ENCODE assay signal across 9 mouse cellular contexts in the genomic region with DNA sequence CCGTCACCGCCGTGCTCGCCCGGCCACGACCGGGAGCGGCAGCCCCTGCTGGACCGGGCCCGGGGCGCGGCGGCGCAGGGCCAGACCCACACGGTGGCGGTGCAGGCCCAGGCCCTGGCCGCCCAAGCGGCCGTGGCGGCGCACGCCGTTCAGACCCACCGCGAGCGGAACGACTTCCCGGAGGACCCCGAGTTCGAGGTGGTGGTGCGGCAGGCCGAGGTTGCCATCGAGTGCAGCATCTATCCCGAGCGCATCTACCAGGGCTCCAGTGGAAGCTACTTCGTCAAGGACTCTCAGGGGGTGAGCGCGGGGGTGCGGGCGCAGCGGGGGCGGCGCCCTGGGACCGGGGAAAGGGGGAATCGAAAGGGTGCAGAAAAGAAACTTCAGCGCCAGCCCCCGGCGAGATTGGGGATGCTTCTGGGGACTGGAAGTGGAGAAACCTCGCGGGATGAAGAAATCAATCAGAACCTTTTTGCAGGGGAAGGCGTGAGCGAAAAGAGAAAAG. TPM values are rescaled to one million over a fixed set of nuclear protein-coding genes. Genes with fewer than 3 reads are reported as not detected.
DNase-seq lines count a peak whose midpoint lies in the region; ATAC-seq and TF ChIP-seq lines count a peak whose summit lies in the region.
"Had no signal": no experiment of that assay in that cellular context is flagged by ENCODE, and none has a peak within 500 bp of the region (broad histone marks: within the 10 kb centered on the region; RNA-seq: fewer than 3 reads in every experiment).

No protein-coding gene starts in this region.

- peaks cover 7% of the 10 kb centered on the region; the same call in 1 of the 2 replicates for H3K36me3 ChIP-seq in kidney, embryonic 16.5 days (ENCODE audit: insufficient read depth, low read length)
- H3K36me3 ChIP-seq in G1E (replicated peaks) = peaks cover 31% of the 10 kb centered on the region
- peaks cover 14% of the 10 kb centered on the region; the same call in 1 of the 2 replicates for H3K36me3 ChIP-seq in embryonic facial prominence, embryonic 13.5 days
- peaks cover 25% of the 10 kb centered on the region for H3K36me3 ChIP-seq in limb, embryonic 10.5 days
- H3K36me3 ChIP-seq in midbrain, postnatal 0 days (ENCODE audit: insufficient read depth, low read length) = 0 out of 2 replicates have a peak, but pooled peaks cover 3% of the 10 kb centered on the region

- peak overlapping the region; percentile 90 for H3K27ac ChIP-seq in kidney, embryonic 16.5 days (ENCODE audit: low read length)
- peak overlapping the region; percentile 89 for H3K27ac ChIP-seq in embryonic facial prominence, embryonic 13.5 days
- peak overlapping the region; percentile 89 for H3K27ac ChIP-seq in limb, embryonic 10.5 days
- peak overlapping the region; percentile 89 for H3K27ac ChIP-seq in midbrain, postnatal 0 days (ENCODE audit: low read depth, low read length)

- peak overlapping the region; percentile 84 for H3K4me3 ChIP-seq in kidney, embryonic 16.5 days (ENCODE audit: low read length)
- peak overlapping the region; percentile 93 for H3K4me3 ChIP-seq in G1E (ENCODE audit: low read depth, low read length)
- peak overlapping the region; percentile 93 for H3K4me3 ChIP-seq in embryonic facial prominence, embryonic 13.5 days
- H3K4me3 ChIP-seq in limb, embryonic 10.5 days = peak overlapping the region; percentile 94
- H3K4me3 ChIP-seq in midbrain, postnatal 0 days (ENCODE audit: low read depth, low read length) = peak overlapping the region; percentile 97

- TF ChIP-seq CTCF in G1E (IDR thresholded peaks at IDR 0.05; ENCODE audit: low read depth, low read length) = no peak
- TF ChIP-seq CTCF in midbrain, postnatal 0 days (IDR thresholded peaks at IDR 0.05) = no peak

- peak; percentile 79 for ATAC-seq in kidney, embryonic 16.5 days (ENCODE audit: low FRiP score, low TSS enrichment)
- ATAC-seq in G1E (ENCODE audit: extremely low read depth, insufficient number of reproducible peaks, low FRiP score, poor library complexity, severe bottlenecking) = no peak
- peak; percentile 57 for ATAC-seq in embryonic facial prominence, embryonic 13.5 days (ENCODE audit: insufficient number of reproducible peaks, insufficient read depth, low FRiP score, low TSS enrichment, low read depth)
- peak; percentile 63 for ATAC-seq in midbrain, postnatal 0 days (ENCODE audit: low FRiP score)

- DNase-seq in kidney, adult 8-10 months = no peak
- DNase-seq in G1E (ENCODE audit: low spot score) = peak; percentile 44
- DNase-seq in limb, embryonic 10.5 days (ENCODE audit: low spot score) = no peak
- DNase-seq in midbrain, postnatal 0 days (ENCODE audit: low spot score) = peak; percentile 27
- no peak for DNase-seq in adrenal gland, adult (ENCODE audit: inconsistent age in 2 of 2, low spot score in 1 of 2)
- no peak for DNase-seq in kidney, postnatal 10 days

- H3K4me1 ChIP-seq in kidney, embryonic 16.5 days (ENCODE audit: insufficient read depth, low read length) = peaks cover 29% of the 10 kb centered on the region
- peaks cover 31% of the 10 kb centered on the region for H3K4me1 ChIP-seq in G1E (ENCODE audit: insufficient read depth, low read depth, low read length)
- H3K4me1 ChIP-seq in embryonic facial prominence, embryonic 13.5 days = peaks cover 32% of the 10 kb centered on the region
- H3K4me1 ChIP-seq in limb, embryonic 10.5 days = peaks cover 30% of the 10 kb centered on the region
- no peaks in the 10 kb centered on the region; the same call in 1 of the 2 replicates for H3K4me1 ChIP-seq in midbrain, postnatal 0 days (ENCODE audit: insufficient read depth, low read length)

- WGBS in kidney, embryonic 16.5 days = 0% methylated on average over 42 of the region's 52 CpGs
- under 1% methylated on average over 52 of the region's 52 CpGs for WGBS in embryonic facial prominence, embryonic 13.5 days
- under 1% methylated on average over 52 of the region's 52 CpGs for WGBS in limb, embryonic 10.5 days
- WGBS in midbrain, postnatal 0 days = under 1% methylated on average over 45 of the region's 52 CpGs

- no peaks in the 10 kb centered on the region for H3K9me3 ChIP-seq in kidney, embryonic 16.5 days (ENCODE audit: low read length)
- no peaks in the 10 kb centered on the region for H3K9me3 ChIP-seq in G1E (replicated peaks)
- H3K9me3 ChIP-seq in embryonic facial prominence, embryonic 13.5 days = no peaks in the 10 kb centered on the region
- H3K9me3 ChIP-seq in limb, embryonic 10.5 days (replicated peaks) = no peaks in the 10 kb centered on the region
- H3K9me3 ChIP-seq in midbrain, postnatal 0 days (ENCODE audit: low read length) = no peaks in the 10 kb centered on the region

- no peaks in the 10 kb centered on the region for H3K27me3 ChIP-seq in kidney, embryonic 16.5 days (ENCODE audit: insufficient read depth, low read length)
- peaks cover 6% of the 10 kb centered on the region for H3K27me3 ChIP-seq in G1E (ENCODE audit: insufficient read depth, low read length)
- H3K27me3 ChIP-seq in embryonic facial prominence, embryonic 13.5 days = no peaks in the 10 kb centered on the region
- H3K27me3 ChIP-seq in limb, embryonic 10.5 days (ENCODE audit: low read depth, poor library complexity, severe bottlenecking) = no peaks in the 10 kb centered on the region
- no peaks in the 10 kb centered on the region for H3K27me3 ChIP-seq in midbrain, postnatal 0 days (ENCODE audit: insufficient read depth, low read length)

- H3K4me2 ChIP-seq in kidney, embryonic 16.5 days (replicated peaks; ENCODE audit: low read depth, low read length) = peak overlapping the region; percentile 69
- H3K4me2 ChIP-seq in embryonic facial prominence, embryonic 13.5 days = peak overlapping the region; percentile 80
- peak overlapping the region; percentile 84 for H3K4me2 ChIP-seq in midbrain, postnatal 0 days (ENCODE audit: low read depth, low read length, poor library complexity, severe bottlenecking)

- peak overlapping the region; percentile 88 for H3K9ac ChIP-seq in kidney, embryonic 16.5 days (replicated peaks; ENCODE audit: low read length)
- peak overlapping the region; percentile 91 for H3K9ac ChIP-seq in embryonic facial prominence, embryonic 13.5 days
- peak overlapping the region; percentile 86 for H3K9ac ChIP-seq in midbrain, postnatal 0 days (replicated peaks; ENCODE audit: low read length, poor library complexity, severe bottlenecking)

RNA-seq across cellular contexts. Expression of gene Pi4k2a, which starts 0.4 kb away (rescaled TPM):
- 9.1 and 15.3 TPM in 2 replicates for polyA plus RNA-seq in kidney, embryonic 16.5 days (2015; fragmentation: Nextera tagmentation; extraction: Ambion mirVana)
- total RNA-seq in G1E (2014; fragmentation: Nextera tagmentation) = 8.5 and 10.7 TPM in 2 replicates
- total RNA-seq in G1E (2017) = 5.5 and 6.3 TPM in 2 replicates
- 13.8 and 14.5 TPM in 2 replicates for polyA plus RNA-seq in G1E (2012)
- 24.9 and 27.4 TPM in 2 replicates for polyA plus RNA-seq in embryonic facial prominence, embryonic 13.5 days (2015; fragmentation: Nextera tagmentation; extraction: Ambion mirVana)
- 31.9 and 33.0 TPM in 2 replicates for polyA plus RNA-seq in limb, embryonic 10.5 days (2016; fragmentation: Nextera tagmentation; extraction: Ambion mirVana)
- 19.3 and 21.9 TPM in 2 replicates for total RNA-seq in midbrain, postnatal 0 days (2014; rRNA removed)
- 30.6 and 33.0 TPM in 2 replicates for polyA plus RNA-seq in midbrain, postnatal 0 days (2015; fragmentation: Nextera tagmentation; extraction: Ambion mirVana)

RNA-seq across cellular contexts. Expression of gene Morn4, which starts 4.5 kb away (rescaled TPM):
- polyA plus RNA-seq in kidney, embryonic 16.5 days (2015; fragmentation: Nextera tagmentation; extraction: Ambion mirVana) = 32.7 and 35.2 TPM in 2 replicates
- not detected in 2 replicates for total RNA-seq in G1E (2014; fragmentation: Nextera tagmentation)
- 0.27 and 0.29 TPM in 2 replicates for total RNA-seq in G1E (2017)
- 0.23 and 0.35 TPM in 2 replicates for polyA plus RNA-seq in G1E (2012)
- 34.0 and 41.2 TPM in 2 replicates for polyA plus RNA-seq in embryonic facial prominence, embryonic 13.5 days (2015; fragmentation: Nextera tagmentation; extraction: Ambion mirVana)
- 43.6 and 49.0 TPM in 2 replicates for polyA plus RNA-seq in limb, embryonic 10.5 days (2016; fragmentation: Nextera tagmentation; extraction: Ambion mirVana)
- total RNA-seq in midbrain, postnatal 0 days (2014; rRNA removed) = 47.2 and 47.5 TPM in 2 replicates
- polyA plus RNA-seq in midbrain, postnatal 0 days (2015; fragmentation: Nextera tagmentation; extraction: Ambion mirVana) = 122 and 123 TPM in 2 replicates

RNA-seq across cellular contexts. Expression of gene Avpi1, which starts 38.2 kb away (rescaled TPM):
- 24.9 and 30.7 TPM in 2 replicates for polyA plus RNA-seq in kidney, embryonic 16.5 days (2015; fragmentation: Nextera tagmentation; extraction: Ambion mirVana)
- 2.8 and 5.1 TPM in 2 replicates for total RNA-seq in G1E (2014; fragmentation: Nextera tagmentation)
- 2.2 and 5.2 TPM in 2 replicates for total RNA-seq in G1E (2017)
- polyA plus RNA-seq in G1E (2012) = 12.6 and 15.2 TPM in 2 replicates
- 29.8 and 35.5 TPM in 2 replicates for polyA plus RNA-seq in embryonic facial prominence, embryonic 13.5 days (2015; fragmentation: Nextera tagmentation; extraction: Ambion mirVana)
- polyA plus RNA-seq in limb, embryonic 10.5 days (2016; fragmentation: Nextera tagmentation; extraction: Ambion mirVana) = 22.1 and 25.0 TPM in 2 replicates
- total RNA-seq in midbrain, postnatal 0 days (2014; rRNA removed) = 9.3 and 11.5 TPM in 2 replicates
- 11.9 and 13.7 TPM in 2 replicates for polyA plus RNA-seq in midbrain, postnatal 0 days (2015; fragmentation: Nextera tagmentation; extraction: Ambion mirVana)

RNA-seq across cellular contexts. Expression of gene 4933411K16Rik, which starts 38.6 kb away (rescaled TPM):
- polyA plus RNA-seq in kidney, embryonic 16.5 days (2015; fragmentation: Nextera tagmentation; extraction: Ambion mirVana) = 0.60 and 0.71 TPM in 2 replicates
- total RNA-seq in G1E (2014; fragmentation: Nextera tagmentation) (not detected in 2 replicates), G1E (2017) (not detected in 2 replicates)
- not detected in 2 replicates for polyA plus RNA-seq in G1E (2012)
- polyA plus RNA-seq in embryonic facial prominence, embryonic 13.5 days (2015; fragmentation: Nextera tagmentation; extraction: Ambion mirVana) = not detected in 2 replicates
- polyA plus RNA-seq in limb, embryonic 10.5 days (2016; fragmentation: Nextera tagmentation; extraction: Ambion mirVana) = 0.24 TPM in 1 of 2 replicates, not detected in the other
- total RNA-seq in midbrain, postnatal 0 days (2014; rRNA removed) = 0.24 TPM in 1 of 2 replicates, not detected in the other
- polyA plus RNA-seq in midbrain, postnatal 0 days (2015; fragmentation: Nextera tagmentation; extraction: Ambion mirVana) = not detected in 2 replicates
- total RNA-seq: hematopoietic stem cell, adult 5-6 weeks had no signal

RNA-seq across cellular contexts. Expression of gene Hoga1, which starts 45.3 kb away (rescaled TPM):
- 30.4 and 35.0 TPM in 2 replicates for polyA plus RNA-seq in kidney, embryonic 16.5 days (2015; fragmentation: Nextera tagmentation; extraction: Ambion mirVana)
- total RNA-seq in G1E (2014; fragmentation: Nextera tagmentation) = not detected in 2 replicates
- total RNA-seq in G1E (2017) = not detected in 2 replicates
- polyA plus RNA-seq in G1E (2012) = not detected in 2 replicates
- polyA plus RNA-seq in embryonic facial prominence, embryonic 13.5 days (2015; fragmentation: Nextera tagmentation; extraction: Ambion mirVana) = 1.3 and 3.3 TPM in 2 replicates
- 1.1 and 1.3 TPM in 2 replicates for polyA plus RNA-seq in limb, embryonic 10.5 days (2016; fragmentation: Nextera tagmentation; extraction: Ambion mirVana)
- total RNA-seq in midbrain, postnatal 0 days (2014; rRNA removed) = 3.1 TPM in 2 replicates
- 3.4 and 4.0 TPM in 2 replicates for polyA plus RNA-seq in midbrain, postnatal 0 days (2015; fragmentation: Nextera tagmentation; extraction: Ambion mirVana)

Comparison
In these comparisons a context has a peak if more than half of its experiments do, and no peak if none do; other contexts are left out.
1. DNase-seq: peak in G1E (single experiment) and midbrain, postnatal 0 days (single experiment); none in kidney, adult 8-10 months (0 of 2), limb, embryonic 10.5 days (single experiment), adrenal gland, adult (0 of 2) and kidney, postnatal 10 days (single experiment).
2. RNA of gene Morn4, which starts 4.5 kb away (polyA plus RNA-seq): 122 to 123 TPM in midbrain, postnatal 0 days, 43.6 to 49.0 TPM in limb, embryonic 10.5 days, 34.0 to 41.2 TPM in embryonic facial prominence, embryonic 13.5 days and 32.7 to 35.2 TPM in kidney, embryonic 16.5 days; 0.23 to 0.35 TPM in G1E; every median in the first group is over 10 times any median in the second.
3. Peak in every context shown above with its lines, with median percentiles within 50 percentile points of each other: H3K27ac ChIP-seq, H3K4me2 ChIP-seq, H3K4me3 ChIP-seq and H3K9ac ChIP-seq.